Mouse (Mus musculus) thymus, adult 2 months (tissue): Measurements from ENCODE around the gene Ppp1r9a.

ENCODE experiments used
- CTCF ChIP-seq: fragments of 200-500 bp; IDR thresholded peaks from 2 replicates; pipeline ENCODE4 v1.5.1; 2012; ENCODE audit warnings: mild to moderate bottlenecking, control low read depth, low read length, moderate library complexity, borderline replicate concordance; ENCODE audit not compliant: control insufficient read depth, poor library complexity, insufficient read depth; ENCODE audit errors: extremely low read depth
- POLR2A ChIP-seq: fragments of 200-500 bp; IDR thresholded peaks from 2 replicates; pipeline ENCODE4 v1.6.1; 2012; ENCODE audit warnings: mild to moderate bottlenecking, low read length, control low read depth, moderate library complexity; ENCODE audit not compliant: control insufficient read depth, poor library complexity, insufficient read depth; ENCODE audit errors: extremely low read depth

- TF ChIP-seq CTCF (no peak), POLR2A (no peak)
Observed at GRCm38 (mm10) chr6:5119181-5119910, 216.6 kb downstream of the Ppp1r9a start.
